Mouse (Mus musculus) brown adipose tissue, adult 24 weeks (tissue): Measurements from ENCODE around the gene Slc16a7. TPM values are rescaled to one million over a fixed set of nuclear protein-coding genes. Genes with fewer than 3 reads are reported as not detected.

Experiments
- H3K27ac ChIP-seq: fragments of 200-500 bp; replicated peaks from 2 replicates; pipeline ENCODE4 v1.5.1; 2012; ENCODE audit warnings: low read depth, mild to moderate bottlenecking, low read length
- H3K4me1 ChIP-seq: fragments of 200-500 bp; 2 replicates; pipeline ENCODE4 v1.6.1; 2012; ENCODE audit warnings: low read length, mixed read lengths; ENCODE audit not compliant: control insufficient read depth, insufficient read depth, insufficient read length
- H3K4me3 ChIP-seq: fragments of 200-500 bp; 2 replicates; pipeline ENCODE4 v1.5.1; 2012; ENCODE audit warnings: low read depth, mild to moderate bottlenecking, low read length, moderate library complexity; ENCODE audit not compliant: insufficient read depth
- polyA plus RNA-seq: library from polyadenylated mRNA; stranded (reverse); fragments of >200 nt; gene quantifications from 2 replicates; pipeline ENCODE4 v1.2.4, GENCODE M21; 2012; ENCODE audit not compliant: missing spikeins, insufficient read depth, insufficient read length

The Slc16a7 gene
- polyA plus RNA-seq, 1 experiment: 14.4 TPM

DNA sequence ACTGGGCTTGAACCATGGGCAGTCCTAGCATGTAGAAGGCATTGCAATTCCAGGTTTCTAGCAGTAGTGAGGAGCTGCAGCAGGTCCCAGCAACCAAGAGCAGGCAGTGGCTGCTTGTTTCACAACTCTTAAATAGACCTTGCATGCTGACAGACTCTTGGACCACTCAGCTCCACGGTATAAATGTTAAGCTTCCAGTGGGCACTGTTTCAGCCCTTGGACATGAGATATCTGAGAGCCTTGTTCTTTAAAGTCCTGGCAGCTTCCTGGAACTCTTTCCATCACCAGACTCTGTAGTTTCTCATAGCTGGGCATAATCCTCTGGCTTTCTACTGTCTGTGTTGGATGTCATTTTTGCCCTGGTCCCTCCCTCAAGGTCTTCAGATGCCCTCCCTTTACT, 43.7 kb downstream of the Slc16a7 start:
- no peak overlapping the region for H3K27ac ChIP-seq
- no peaks in the 10 kb centered on the region for H3K4me1 ChIP-seq
- H3K4me3 ChIP-seq: no peak overlapping the region

DNA sequence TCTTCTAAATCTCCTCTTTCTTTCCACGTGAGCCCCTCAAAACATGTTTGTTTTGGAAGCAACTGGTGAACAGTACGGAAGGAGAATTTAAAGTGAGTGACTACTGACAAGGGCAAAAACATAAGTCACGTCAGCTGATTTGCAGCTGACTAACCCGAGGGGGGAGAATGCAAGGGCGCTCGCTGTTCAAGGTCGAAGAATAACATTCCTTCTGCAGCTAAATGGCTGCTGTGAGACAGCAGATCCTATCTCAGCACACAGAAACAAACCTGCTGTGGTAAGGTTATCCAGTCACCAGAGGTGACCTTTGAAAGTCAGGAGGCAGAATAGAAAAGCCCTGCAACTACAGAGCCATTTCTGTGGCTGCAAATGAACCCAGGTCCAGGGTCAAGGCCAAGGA, 47.1 kb downstream of the Slc16a7 start:
- no peaks in the 10 kb centered on the region for H3K4me1 ChIP-seq
- no peak overlapping the region for H3K27ac ChIP-seq
- no peak overlapping the region for H3K4me3 ChIP-seq

DNA sequence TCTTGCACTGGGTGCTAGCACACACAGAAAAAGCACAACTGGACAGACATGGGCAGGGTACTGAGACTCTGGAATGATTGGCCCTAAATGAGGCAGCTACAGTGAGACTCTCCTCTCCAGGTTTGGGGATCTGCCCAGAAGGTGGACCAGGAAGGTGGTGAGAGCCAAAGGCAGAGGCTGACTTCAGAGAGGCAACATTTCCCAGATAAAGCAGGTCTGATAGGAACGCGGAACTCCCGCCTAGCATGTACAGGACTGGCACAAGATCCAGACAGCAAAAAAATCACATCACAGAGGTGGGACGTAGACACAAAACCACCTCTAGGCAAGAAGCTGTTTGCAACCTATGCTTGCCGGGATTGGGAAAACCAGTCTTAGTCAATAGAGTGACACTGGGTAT, 55.5 kb downstream of the Slc16a7 start:
- no peak overlapping the region for H3K27ac ChIP-seq
- H3K4me3 ChIP-seq: no peak overlapping the region
- no peaks in the 10 kb centered on the region for H3K4me1 ChIP-seq

DNA sequence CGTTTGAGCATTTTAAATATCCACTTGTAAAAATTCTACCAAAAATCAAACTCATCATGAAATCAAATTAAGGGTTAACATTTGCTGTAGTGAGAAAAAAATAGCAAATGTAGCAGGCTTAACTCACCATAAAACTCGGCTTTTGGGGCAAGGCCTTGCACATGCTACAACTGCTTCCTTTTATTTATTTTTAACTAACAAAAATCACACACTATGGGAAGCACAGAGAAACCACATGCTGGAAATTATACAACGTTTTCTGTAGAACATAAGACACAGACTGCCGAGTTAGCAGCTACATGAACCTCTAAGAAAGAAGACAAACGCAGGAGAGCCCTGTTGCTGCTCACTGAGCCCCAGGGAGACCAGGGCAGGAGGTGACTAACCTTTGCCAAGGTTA, 57.9 kb downstream of the Slc16a7 start:
- Histone ChIP-seq H3K4me1 (no peaks in the 10 kb centered on the region), H3K27ac (no peak overlapping the region; the same call in 1 of the 2 replicates), H3K4me3 (no peak overlapping the region)

DNA sequence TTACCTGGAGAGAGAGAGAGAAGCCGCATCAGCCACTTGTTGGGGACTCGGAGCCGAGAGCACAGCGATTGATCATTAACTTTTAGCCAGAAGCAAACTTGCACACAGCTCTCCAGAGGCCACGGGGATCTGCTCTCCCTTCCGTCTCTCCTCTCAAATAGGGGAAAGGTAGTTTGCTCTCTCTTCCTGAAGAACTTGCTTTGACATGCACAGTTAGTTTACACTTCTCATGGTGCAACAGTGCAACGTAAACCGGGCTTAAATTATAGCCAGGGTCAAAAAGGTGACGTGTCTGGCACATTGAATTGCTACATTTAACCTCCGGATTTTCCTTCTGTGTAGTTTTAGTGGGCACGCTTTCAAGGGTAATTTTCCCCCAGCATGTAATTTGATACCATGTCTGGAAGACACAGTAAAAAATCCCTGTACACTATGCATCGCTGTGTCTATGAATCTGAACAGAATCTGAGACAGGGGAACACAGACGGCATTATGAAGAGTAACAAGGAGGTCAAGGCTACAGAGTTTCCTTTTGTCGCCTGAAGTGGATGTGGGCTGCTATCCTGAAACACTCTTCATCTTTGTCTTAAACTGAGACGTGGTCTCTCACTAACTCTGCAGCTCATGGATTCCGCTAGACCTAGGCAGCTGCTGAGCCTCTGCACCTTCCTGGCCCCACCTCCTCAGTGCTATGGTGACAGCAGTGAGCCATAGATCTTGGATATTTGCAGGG, 60.8 kb downstream of the Slc16a7 start:
- H3K27ac ChIP-seq: peak overlapping the region; percentile 18
- peak overlapping the region; percentile 47 for H3K4me3 ChIP-seq
- no peaks in the 10 kb centered on the region for H3K4me1 ChIP-seq

DNA sequence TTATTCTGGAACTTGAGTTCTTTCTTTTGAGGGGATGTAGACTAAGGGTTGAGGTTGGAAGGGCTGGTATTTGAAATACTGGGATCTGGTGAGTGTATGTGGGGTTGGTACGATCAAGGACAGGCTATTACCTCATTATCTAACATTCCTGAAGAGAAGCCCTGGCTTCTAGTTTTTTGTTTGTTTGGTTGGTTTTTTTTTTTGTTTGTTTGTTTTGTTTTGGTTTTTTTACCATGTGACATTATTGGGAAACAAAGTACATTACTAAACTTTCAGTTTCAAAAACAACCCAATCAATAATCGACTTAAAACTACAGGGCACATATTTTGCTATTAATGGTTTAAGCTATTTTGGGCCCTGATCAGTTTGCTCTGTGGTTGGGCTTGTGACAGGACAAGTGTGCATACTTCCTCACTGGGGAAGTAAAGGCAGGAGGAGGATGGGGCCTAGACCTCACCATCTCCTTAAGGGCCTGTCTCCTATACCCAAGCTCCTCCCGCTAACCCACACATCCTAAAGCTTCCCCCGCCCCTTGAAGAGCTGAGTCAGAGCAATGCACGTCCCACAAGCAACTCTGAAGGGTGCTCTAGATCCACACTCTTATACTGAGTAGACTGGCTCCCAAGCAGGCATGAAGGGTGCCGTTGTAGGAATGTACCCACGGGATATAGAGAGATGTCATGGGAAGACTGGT, 64.2 kb downstream of the Slc16a7 start:
- Histone ChIP-seq H3K27ac (no peak overlapping the region), H3K4me3 (no peak overlapping the region), H3K4me1 (peaks cover 2% of the 10 kb centered on the region; the same call in 1 of the 2 replicates)

DNA sequence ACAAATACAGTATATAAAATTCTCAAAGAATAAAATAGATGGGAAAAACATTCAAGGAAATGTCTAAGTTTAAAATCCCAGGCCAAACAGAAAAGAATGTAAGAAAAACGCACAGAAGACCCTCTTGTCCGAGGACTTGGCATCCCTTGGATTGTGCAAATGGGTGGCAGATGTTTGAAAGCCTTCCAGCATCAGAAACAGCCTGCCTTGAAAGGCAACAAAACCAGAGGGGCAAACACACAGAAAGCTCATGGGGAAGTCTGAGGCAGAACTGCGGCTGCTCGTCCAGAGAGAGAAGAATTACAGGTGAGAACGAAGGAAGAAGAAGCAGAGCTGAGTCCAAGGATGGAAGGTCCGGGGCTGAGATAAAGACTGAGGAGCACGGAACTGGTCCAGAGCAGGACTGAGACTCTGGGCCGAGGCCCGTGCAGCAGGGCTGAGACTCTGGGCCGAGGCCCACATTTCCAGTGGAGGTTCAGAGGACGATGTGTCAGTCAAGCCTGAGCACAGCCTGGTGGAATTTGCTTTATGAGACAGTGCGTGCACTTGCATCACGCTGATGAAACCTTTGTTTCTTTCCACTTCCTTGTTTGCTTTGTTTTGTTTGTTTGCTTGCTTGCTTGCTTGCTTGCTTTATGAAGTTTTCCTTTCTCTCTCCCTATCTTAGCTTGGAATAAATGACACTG, 65.0 kb downstream of the Slc16a7 start:
- H3K27ac ChIP-seq: no peak overlapping the region
- peaks cover 2% of the 10 kb centered on the region; the same call in 1 of the 2 replicates for H3K4me1 ChIP-seq
- no peak overlapping the region for H3K4me3 ChIP-seq

DNA sequence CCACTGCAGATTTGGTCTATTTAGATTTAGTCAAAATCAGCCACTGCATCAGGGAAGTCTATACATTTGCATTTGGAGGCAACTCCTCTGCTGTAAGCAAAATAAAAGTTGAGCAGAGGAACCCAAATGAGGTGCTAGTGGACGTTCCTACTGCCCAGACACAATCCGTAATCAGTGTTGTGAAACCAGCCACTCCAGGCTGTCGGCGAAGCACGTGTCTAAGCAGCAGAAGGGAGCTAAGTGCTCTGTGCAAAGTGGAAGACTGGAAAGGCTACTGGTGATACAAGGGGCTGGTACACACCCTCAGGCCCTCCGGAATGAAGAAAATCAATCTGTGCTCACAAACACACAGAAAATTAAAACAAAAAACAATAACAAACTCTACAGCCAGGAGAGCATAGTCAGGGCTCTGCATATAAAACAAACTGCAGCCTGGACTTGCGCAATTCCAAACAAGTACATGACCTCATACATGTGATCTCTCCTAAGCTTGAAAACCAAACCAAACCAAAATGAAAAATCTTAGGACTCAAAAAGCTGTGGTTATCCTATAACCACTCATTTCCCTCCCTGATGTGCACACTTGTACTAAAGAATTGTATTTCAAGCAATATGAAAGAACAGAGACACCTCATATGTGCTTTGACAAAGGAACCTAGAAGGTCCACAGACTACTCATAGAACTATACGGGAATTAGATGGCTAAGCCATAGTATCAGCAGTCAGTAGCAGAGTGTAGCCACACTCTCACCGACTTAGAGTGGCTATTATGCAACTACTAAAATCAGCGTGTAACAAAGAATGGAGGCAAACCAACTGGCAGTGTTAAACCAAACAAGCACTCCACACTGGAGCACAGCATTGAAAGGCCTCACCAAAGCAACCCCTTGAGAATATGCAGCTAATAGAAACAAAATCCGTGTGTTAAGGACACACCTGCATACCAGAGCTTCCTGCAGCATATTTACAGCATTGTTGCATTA, 67.5 kb downstream of the Slc16a7 start:
- H3K27ac ChIP-seq: 0 out of 2 replicates have a peak overlapping the region, but pooled peaks have one; percentile 35
- H3K4me1 ChIP-seq: peaks cover 2% of the 10 kb centered on the region; the same call in 1 of the 2 replicates
- no peak overlapping the region for H3K4me3 ChIP-seq

DNA sequence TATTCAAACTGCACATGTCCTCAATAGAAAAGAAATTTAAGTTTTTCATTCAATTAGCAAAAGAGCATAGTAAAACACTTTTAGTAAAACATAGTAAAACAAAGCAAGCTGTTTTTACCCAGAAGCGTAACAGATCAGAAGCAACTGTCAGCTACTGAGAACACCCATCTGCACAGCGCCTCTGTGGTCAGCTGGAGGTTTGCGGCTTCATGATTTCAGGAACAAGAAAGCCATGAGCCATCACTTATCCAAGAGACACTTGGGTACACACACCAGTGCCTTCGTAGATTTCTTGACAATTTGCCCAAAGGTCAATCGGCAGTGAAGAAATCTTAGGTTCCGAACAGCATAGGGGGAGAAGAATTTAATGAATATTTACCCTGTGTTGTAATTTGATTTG, 71.9 kb downstream of the Slc16a7 start:
- Histone ChIP-seq H3K27ac (no peak overlapping the region), H3K4me3 (no peak overlapping the region), H3K4me1 (peaks cover 2% of the 10 kb centered on the region; the same call in 1 of the 2 replicates)

DNA sequence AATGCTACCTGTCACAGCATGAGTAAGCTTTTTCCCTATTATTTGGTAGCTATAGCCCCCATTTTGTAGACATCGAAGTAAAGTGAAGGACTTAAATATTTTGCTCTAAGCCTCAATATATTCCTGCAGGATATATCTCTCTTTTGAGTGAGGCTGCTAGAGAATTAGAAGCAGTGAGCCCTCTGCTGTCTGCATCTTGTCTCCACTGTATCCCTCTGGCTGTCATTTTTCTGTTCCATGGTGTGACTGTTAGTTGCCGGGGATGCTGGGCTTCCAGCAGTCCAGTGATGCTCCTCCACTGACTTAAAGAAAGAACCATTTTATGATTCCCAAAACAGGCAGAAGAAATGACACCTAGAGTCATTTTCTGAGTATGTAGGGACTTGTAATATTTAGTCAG, 78.4 kb downstream of the Slc16a7 start:
- no peak overlapping the region for H3K4me3 ChIP-seq
- H3K4me1 ChIP-seq: no peaks in the 10 kb centered on the region
- H3K27ac ChIP-seq: no peak overlapping the region

DNA sequence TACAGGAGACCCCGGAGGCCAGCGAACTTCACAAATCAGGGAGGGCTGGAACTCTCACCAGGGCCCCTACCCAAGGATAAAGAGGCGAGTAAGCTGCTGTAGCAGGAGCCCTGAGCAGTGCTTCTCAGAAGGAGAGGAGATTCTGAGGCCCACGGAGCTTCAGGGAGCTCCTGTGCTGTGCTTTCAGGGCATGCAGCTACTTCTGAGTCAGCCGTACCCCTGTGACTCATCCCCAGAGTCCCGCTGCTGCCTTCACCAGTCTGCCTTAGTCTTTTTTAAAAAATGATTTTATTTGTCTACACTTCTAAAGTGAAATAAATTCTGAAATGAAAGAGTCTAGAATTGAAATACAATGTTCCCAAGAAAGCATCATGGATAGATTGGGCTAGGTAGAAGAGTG, 91.2 kb downstream of the Slc16a7 start:
- H3K4me1 ChIP-seq: no peaks in the 10 kb centered on the region
- no peak overlapping the region for H3K27ac ChIP-seq
- H3K4me3 ChIP-seq: no peak overlapping the region

DNA sequence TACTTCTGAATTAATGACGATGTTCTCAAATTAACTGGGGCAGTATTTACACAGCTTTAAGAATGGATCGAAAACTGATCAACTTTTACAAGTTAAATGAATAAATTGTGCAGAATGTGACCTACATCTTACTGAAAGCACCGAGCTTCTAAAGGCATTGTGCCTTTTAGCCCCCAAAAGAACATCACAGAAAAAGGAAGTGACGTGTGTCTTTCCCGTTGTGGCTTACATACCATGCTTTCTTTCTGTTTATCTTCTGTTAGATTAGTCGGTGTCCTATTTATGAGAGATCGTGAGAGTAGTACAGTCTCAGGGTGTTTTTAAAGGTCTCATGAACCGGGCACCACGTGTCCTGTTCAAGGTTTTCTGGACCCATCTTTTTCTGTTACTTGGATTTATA, 98.9 kb downstream of the Slc16a7 start:
- H3K4me1 ChIP-seq: no peaks in the 10 kb centered on the region
- no peak overlapping the region for H3K27ac ChIP-seq
- no peak overlapping the region for H3K4me3 ChIP-seq

DNA sequence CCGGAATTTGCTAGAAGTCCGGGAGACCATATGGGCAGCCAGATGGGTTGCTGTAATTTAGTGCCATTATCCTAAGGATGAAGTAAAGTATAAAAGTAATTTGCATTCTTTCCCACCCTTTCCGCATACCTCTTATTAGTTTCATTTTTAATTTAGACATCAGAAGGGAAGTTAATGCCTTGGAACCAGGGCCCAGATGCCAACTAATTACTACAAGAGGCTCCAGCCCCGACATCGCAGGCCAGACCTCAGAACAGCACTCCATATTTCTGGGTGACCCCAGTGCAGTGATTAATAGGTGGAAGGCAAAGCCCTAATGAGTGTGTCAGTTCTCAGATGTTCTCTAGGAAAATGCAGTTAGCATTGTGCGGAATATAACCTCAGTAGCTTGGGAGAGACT, 100.7 kb downstream of the Slc16a7 start:
- H3K4me1 ChIP-seq: no peaks in the 10 kb centered on the region
- H3K27ac ChIP-seq: no peak overlapping the region
- no peak overlapping the region for H3K4me3 ChIP-seq

DNA sequence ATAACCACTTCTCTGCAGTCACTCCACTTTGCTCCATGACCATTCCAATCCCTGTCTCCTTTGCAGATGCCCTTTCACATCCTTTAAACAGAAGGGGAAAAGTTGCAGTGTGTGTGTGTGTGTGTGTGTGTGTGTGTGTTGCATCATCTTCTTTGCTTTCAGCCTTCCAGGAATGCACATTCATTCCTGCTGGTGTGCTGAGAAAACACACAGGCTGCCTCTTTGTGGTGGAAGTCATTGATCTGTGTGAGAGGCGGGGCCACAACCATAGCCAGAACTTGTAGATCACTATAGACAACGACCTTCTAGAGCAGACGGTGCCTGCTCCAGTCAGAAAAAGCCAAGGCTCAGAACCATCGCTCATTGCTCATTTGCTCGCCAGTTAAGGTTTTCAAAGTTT, 103.9 kb downstream of the Slc16a7 start:
- Histone ChIP-seq H3K27ac (no peak overlapping the region), H3K4me1 (no peaks in the 10 kb centered on the region), H3K4me3 (no peak overlapping the region)
